Mouse (Mus musculus) G1E (cell line): Measurements from ENCODE around the gene Gmpr. TPM values are rescaled to one million over a fixed set of nuclear protein-coding genes. Genes with fewer than 3 reads are reported as not detected.

Experiments
- ATAC-seq: 2 replicates; pipeline ENCODE4 v1.8.0; 2016; ENCODE audit warnings: mild to moderate bottlenecking; ENCODE audit not compliant: insufficient number of reproducible peaks, poor library complexity, low FRiP score, severe bottlenecking; ENCODE audit errors: extremely low read depth
- DNase-seq: peaks from one replicate; pipeline ENCODE4 v3.0.0; 2012; ENCODE audit warnings: low spot score
- H3K27me3 ChIP-seq: 2 replicates; pipeline ENCODE4 v1.6.1; 2012; ENCODE audit warnings: mild to moderate bottlenecking, low read length, inconsistent platforms; ENCODE audit not compliant: insufficient read depth
- H3K36me3 ChIP-seq: replicated peaks from 2 replicates; pipeline ENCODE3; 2012; ENCODE audit warnings: mild to moderate bottlenecking, inconsistent platforms
- H3K4me1 ChIP-seq: 2 replicates; pipeline ENCODE4 v1.6.1; 2012; ENCODE audit warnings: low read depth, low read length, inconsistent platforms, mixed read lengths; ENCODE audit not compliant: insufficient read depth
- H3K4me3 ChIP-seq: 2 replicates; pipeline ENCODE4 v1.5.1; 2012; ENCODE audit warnings: low read depth, mild to moderate bottlenecking, inconsistent platforms, low read length, moderate library complexity, mixed read lengths
- H3K9me3 ChIP-seq: replicated peaks from 2 replicates; pipeline ENCODE4 v1.6.1; 2012; ENCODE audit warnings: inconsistent platforms
- CTCF ChIP-seq: IDR thresholded peaks from 2 replicates; pipeline ENCODE4 v1.5.1; 2012; ENCODE audit warnings: low read depth, low read length, inconsistent platforms, mixed read lengths
- GATA1 ChIP-seq: IDR thresholded peaks from 2 replicates; pipeline ENCODE4 v1.6.1; 2012; ENCODE audit warnings: borderline replicate concordance, low read length, inconsistent platforms, mixed read lengths
- GATA2 ChIP-seq: IDR thresholded peaks from 2 replicates; pipeline ENCODE4 v1.6.1; 2012; ENCODE audit warnings: low read depth, low read length, inconsistent platforms, borderline replicate concordance
- POLR2AphosphoS5 ChIP-seq: IDR thresholded peaks from 2 replicates; pipeline ENCODE4 v1.6.1; 2012; ENCODE audit warnings: low read depth, low read length, inconsistent platforms; ENCODE audit not compliant: insufficient replicate concordance
- TAL1 ChIP-seq: conservative IDR thresholded peaks from 2 replicates; pipeline ENCODE4 v1.6.1; 2012; ENCODE audit warnings: low read depth, low read length, inconsistent platforms, mixed read lengths
- polyA plus RNA-seq: library from polyadenylated mRNA; stranded (reverse); fragments of >175 nt; gene quantifications from 2 replicates; pipeline ENCODE4 v1.2.3, GENCODE M21; 2012
- total RNA-seq, 2 experiments: library from RNA; stranded (forward) in 1 of 2; stranded (reverse) in 1 of 2; fragments of 200-1000 nt in 1 of 2; fragments of >200 nt in 1 of 2; fragmentation: Nextera tagmentation in 1 of 2; gene quantifications; 2 replicates each; pipeline ENCODE4 v1.2.3; 2014 to 2017

Gmpr gene
- total and polyA plus RNA-seq, 3 experiments = 85.9 to 372 (median 309) TPM

DNA sequence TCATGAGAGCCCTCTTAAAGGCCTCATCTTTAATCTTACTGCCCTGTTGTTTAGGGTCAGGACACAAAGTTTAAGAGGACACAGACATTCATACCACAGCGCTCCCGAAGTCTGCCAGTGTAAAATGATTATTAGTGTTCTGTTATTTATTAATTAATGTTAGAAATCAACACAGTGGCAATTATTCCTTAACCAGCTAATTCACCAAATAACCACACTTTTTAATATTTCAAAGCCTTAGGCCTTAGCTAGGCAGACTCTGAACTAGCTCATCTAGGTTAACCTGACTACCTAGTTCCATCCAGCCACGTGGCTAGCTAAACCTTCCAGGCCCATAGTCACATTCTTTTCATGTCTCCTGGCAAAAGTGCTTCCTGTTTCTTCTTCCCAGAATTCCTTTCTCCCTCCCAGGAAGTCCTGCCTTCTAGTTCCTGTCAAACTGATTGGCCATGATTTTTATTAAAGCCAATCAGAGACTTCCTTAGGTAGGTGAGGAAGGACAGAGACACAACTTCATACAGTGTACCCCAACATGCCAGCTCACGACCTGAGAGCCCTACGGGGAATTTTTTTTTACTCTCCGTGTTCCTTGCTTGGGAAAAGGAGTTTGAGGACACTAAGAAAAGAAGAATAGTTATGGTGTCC is 17.7 kb downstream of the Gmpr start:
- DNase-seq = no peak
- H3K4me3 ChIP-seq = no peak overlapping the region
- ATAC-seq = no peak
- H3K9me3 ChIP-seq = no peaks in the 10 kb centered on the region
- H3K36me3 ChIP-seq = peaks cover 91% of the 10 kb centered on the region
- no peak for TF ChIP-seq GATA1
- no peak for TF ChIP-seq POLR2AphosphoS5
- TF ChIP-seq TAL1 = no peak
- no peak for TF ChIP-seq GATA2
- TF ChIP-seq CTCF = no peak
- no peaks in the 10 kb centered on the region for H3K27me3 ChIP-seq
- H3K4me1 ChIP-seq = peaks cover 84% of the 10 kb centered on the region

DNA sequence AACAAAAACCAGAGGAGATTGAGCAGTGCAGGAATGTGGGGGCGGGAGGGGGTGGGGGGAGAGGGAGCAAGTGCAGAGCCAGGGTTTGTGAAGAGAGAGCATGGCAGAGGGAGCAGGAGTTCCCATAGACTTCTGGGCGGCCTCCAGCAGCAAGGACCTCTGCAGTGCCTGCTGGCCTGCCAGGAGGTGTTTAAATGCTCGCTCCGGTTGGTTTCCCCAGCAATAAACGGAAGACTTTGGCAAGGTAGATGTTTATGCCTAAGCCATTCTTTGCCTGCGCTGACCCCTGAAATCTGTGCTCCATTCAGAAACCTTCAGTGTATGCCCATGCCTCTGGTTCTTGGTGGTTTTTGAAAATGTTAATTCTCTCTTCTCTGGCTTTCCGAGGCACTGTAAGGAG is 19.0 kb downstream of the Gmpr start:
- DNase-seq (no peak), ATAC-seq (no peak)
- peaks cover 87% of the 10 kb centered on the region for H3K4me1 ChIP-seq
- peak overlapping the region; percentile 25; the same call in 1 of the 2 replicates for H3K4me3 ChIP-seq
- TF ChIP-seq POLR2AphosphoS5 = no peak
- TF ChIP-seq CTCF = no peak
- TF ChIP-seq GATA1 = no peak
- no peak for TF ChIP-seq TAL1
- TF ChIP-seq GATA2 = no peak
- H3K9me3 ChIP-seq = no peaks in the 10 kb centered on the region
- no peaks in the 10 kb centered on the region for H3K27me3 ChIP-seq
- peaks cover 91% of the 10 kb centered on the region for H3K36me3 ChIP-seq

DNA sequence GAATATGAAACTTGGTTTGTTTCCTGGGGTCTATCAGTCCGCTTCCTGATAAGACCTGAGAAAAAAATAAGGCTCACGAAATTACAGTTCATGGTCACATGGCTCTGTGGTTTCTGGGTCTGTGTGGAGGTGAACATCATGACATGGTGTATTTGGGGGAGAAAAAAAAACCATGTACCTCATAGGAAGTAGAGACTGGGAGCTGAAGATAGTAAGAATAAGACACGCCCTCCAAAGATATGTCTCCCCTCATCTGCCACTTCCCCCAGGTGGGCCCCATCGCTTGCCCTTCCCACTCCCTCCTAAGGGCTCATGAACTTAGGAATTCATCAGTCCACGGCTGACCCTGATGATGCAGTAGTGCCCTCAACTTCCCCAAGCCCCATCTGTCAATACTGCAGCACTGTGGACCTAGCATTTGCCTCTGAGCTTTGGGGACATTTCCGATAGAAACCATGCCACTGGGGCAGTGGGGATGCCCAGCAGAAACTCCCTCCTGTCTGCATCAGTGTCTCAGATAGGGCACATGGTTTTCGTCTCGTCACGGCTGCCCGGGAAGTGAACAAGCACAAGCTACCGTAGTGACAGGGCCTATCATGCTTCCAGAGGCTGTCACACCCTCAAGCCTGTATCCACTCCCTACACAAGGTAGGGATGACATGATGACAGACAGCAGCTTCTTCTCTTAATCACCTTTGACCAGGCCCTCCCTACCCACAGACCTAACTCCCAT is 20.2 kb downstream of the Gmpr start:
- H3K4me3 ChIP-seq = peak overlapping the region; percentile 62; the same call in 1 of the 2 replicates
- peaks cover 91% of the 10 kb centered on the region for H3K36me3 ChIP-seq
- H3K9me3 ChIP-seq = no peaks in the 10 kb centered on the region
- no peaks in the 10 kb centered on the region for H3K27me3 ChIP-seq
- TF ChIP-seq TAL1 = peak; percentile 57
- no peak for TF ChIP-seq GATA1
- ATAC-seq (peak; percentile 95), DNase-seq (peak; percentile 73)
- H3K4me1 ChIP-seq = peaks cover 96% of the 10 kb centered on the region

DNA sequence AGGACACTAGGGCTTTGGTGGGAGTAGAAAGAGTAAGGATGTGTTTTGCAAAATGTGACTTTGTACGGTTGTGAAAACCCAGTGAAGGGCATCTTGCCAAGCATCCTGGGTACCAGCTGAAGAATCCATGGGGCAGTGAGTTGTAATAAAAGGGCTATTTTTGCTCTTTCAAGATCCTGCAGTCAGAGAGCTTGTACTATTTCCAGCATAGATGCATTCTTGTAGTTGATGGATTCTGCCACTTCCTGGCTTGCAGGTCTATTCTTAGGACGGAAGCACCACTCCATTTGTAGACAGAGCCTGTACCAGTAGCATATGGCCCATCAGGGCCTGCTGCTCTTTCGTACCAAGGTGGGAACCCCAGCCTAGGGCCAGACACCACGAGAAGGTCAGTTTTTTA is 21.5 kb downstream of the Gmpr start:
- Histone ChIP-seq H3K27me3 (no peaks in the 10 kb centered on the region), H3K4me3 (no peak overlapping the region), H3K9me3 (no peaks in the 10 kb centered on the region), H3K4me1 (peaks cover 96% of the 10 kb centered on the region), H3K36me3 (peaks cover 90% of the 10 kb centered on the region)
- DNase-seq = no peak
- ATAC-seq = no peak
- TF ChIP-seq GATA2 (no peak), POLR2AphosphoS5 (no peak), GATA1 (no peak), TAL1 (no peak), CTCF (no peak)

DNA sequence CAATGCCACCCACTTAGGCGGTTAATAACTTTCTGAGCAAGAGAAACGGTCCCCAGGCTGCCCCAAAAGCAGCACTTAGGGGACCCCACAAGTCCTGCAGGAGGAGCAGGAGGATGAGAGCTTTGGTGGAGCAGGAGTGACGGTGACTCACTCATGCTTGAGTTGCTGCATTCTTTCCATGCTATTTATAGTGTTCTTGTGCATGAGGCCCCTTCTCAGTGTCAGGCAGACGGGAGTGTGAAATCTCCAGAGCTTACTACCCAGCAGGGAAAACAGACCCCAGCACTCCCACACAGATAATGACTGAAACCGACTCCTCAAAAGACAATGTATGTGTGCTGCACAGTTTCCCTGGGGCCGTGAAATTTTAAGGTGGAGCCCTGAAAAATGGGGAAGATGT is 23.5 kb downstream of the Gmpr start:
- H3K4me1 ChIP-seq = peaks cover 90% of the 10 kb centered on the region
- no peak for DNase-seq
- no peak overlapping the region for H3K4me3 ChIP-seq
- ATAC-seq = no peak
- no peaks in the 10 kb centered on the region for H3K9me3 ChIP-seq
- peaks cover 91% of the 10 kb centered on the region for H3K36me3 ChIP-seq
- TF ChIP-seq POLR2AphosphoS5 (no peak), GATA2 (no peak), TAL1 (no peak), GATA1 (no peak), CTCF (no peak)
- no peaks in the 10 kb centered on the region for H3K27me3 ChIP-seq

DNA sequence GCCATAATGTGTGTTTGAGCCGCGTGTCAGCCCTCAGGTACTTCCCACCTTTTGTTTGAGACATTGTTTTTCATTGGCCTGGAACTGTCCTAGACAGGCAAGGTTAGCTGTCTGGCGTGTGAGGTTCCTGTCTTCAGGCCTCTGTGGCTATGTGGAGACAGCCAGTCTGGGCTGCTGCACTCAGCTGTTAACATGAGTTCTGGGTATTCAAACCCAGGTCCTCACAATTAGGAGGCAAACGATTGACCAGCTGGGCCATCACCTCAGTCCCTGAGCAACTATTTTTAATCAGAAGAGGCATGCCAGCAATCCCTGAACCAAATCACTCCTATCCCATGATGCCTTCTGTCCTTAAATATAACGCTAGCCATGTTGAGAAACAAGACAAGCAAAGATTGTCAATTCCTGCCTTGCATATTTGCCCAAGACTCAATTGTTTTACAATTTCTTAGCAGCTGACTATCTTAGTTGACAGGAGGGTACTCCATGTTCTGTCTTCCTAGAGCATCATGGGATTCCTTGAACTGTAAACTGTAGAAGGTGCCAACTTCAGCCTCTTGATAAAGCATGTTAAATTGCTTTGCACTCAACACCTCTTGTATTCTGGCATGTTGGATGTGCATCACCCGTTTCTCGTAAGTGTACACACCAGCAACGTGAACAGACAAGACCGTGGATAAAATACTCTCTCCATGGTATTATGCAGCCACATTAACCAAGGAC is 28.6 kb downstream of the Gmpr start:
- Histone ChIP-seq H3K4me3 (no peak overlapping the region), H3K27me3 (no peaks in the 10 kb centered on the region), H3K4me1 (peaks cover 71% of the 10 kb centered on the region), H3K9me3 (no peaks in the 10 kb centered on the region), H3K36me3 (peaks cover 96% of the 10 kb centered on the region)
- TF ChIP-seq GATA2 = no peak
- no peak for TF ChIP-seq POLR2AphosphoS5
- no peak for TF ChIP-seq TAL1
- no peak for TF ChIP-seq GATA1
- TF ChIP-seq CTCF = no peak
- ATAC-seq (no peak), DNase-seq (no peak)
